Mouse (Mus musculus) testis, adult 2 months (tissue): ENCODE results near the gene Chml. TPM values are rescaled to one million over a fixed set of nuclear protein-coding genes. Genes with fewer than 3 reads are reported as not detected.

Source experiments
- H3K27ac ChIP-seq: fragments of 200-500 bp; 2 replicates; pipeline ENCODE4 v1.5.1; 2012; ENCODE audit warnings: low read depth, low read length; ENCODE audit not compliant: control insufficient read depth, insufficient read depth
- H3K27me3 ChIP-seq: fragments of 200-500 bp; 2 replicates; pipeline ENCODE4 v1.6.1; 2012; ENCODE audit warnings: mild to moderate bottlenecking, low read length, moderate library complexity; ENCODE audit not compliant: control insufficient read depth, insufficient read depth
- H3K36me3 ChIP-seq: fragments of 200-500 bp; 2 replicates; pipeline ENCODE4 v1.6.1; 2012; ENCODE audit warnings: mild to moderate bottlenecking, low read length; ENCODE audit not compliant: control insufficient read depth, insufficient read depth
- H3K4me1 ChIP-seq: fragments of 200-500 bp; 2 replicates; pipeline ENCODE4 v1.6.1; 2012; ENCODE audit warnings: low read length; ENCODE audit not compliant: control insufficient read depth, insufficient read depth
- H3K4me3 ChIP-seq: fragments of 200-500 bp; 2 replicates; pipeline ENCODE4 v1.5.1; 2012; ENCODE audit warnings: low read depth, mild to moderate bottlenecking, low read length, moderate library complexity, mixed read lengths; ENCODE audit not compliant: control insufficient read depth
- CTCF ChIP-seq: fragments of 200-500 bp; IDR thresholded peaks from 2 replicates; pipeline ENCODE4 v1.5.1; 2012; ENCODE audit warnings: low read depth, mild to moderate bottlenecking, inconsistent platforms, low read length, moderate library complexity; ENCODE audit not compliant: control insufficient read depth, insufficient read depth, insufficient replicate concordance
- POLR2A ChIP-seq: fragments of 200-500 bp; IDR thresholded peaks from 2 replicates; pipeline ENCODE4 v1.6.1; 2012; ENCODE audit warnings: low read depth, mild to moderate bottlenecking, inconsistent platforms, low read length, moderate library complexity; ENCODE audit not compliant: control insufficient read depth
- polyA plus RNA-seq: library from polyadenylated mRNA; depleted of rRNA; stranded (reverse); fragments of >200 nt; gene quantifications from 2 replicates; pipeline ENCODE4 v1.2.3, GENCODE M21; 2012

The Chml gene
- polyA plus RNA-seq, 1 experiment: 4.0 TPM

DNA sequence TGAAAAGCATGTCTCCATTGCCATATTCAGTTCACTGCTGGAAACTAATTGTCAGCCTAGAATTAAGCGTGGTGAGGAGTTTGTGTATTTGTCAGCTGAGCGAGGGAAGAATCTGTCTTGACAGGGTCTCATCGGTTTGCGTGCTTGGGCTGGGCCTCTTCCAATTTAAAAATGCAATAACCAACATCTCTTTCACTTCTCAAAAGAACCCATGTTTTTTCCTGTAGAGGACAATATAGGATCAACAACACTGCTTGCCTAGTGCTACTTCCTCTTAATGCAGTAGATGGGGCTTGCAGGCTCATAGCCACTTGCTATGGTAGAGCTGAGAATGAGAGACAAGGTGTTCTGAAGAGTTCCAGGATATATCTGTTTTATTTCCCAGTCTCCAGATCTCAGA lies 32.8 kb downstream of the Chml start:
- no peaks in the 10 kb centered on the region for H3K4me1 ChIP-seq
- no peaks in the 10 kb centered on the region for H3K27me3 ChIP-seq
- no peaks in the 10 kb centered on the region for H3K36me3 ChIP-seq
- no peak overlapping the region for H3K27ac ChIP-seq
- TF ChIP-seq POLR2A: no peak
- TF ChIP-seq CTCF: no peak
- no peak overlapping the region for H3K4me3 ChIP-seq

DNA sequence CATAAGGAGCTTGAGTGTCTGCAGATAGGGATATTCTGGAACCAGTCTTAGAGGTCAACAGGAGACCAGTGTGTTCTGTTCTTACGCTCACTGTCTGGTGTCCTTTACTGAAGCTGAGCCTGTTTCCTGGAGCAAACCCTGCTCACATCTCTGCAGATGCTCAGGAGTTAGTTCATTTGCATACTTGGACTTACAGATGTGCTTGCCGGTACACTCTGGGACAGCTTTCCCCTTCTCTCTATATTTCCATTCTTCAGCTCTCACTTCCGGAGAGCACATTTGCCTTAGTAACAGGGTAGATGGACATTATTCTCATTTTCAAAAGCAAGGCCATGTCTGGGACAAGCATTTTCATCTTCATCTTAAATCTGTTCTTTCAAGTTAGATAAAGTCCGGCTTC lies 44.1 kb downstream of the Chml start:
- no peaks in the 10 kb centered on the region for H3K36me3 ChIP-seq
- H3K4me1 ChIP-seq: no peaks in the 10 kb centered on the region
- H3K4me3 ChIP-seq: no peak overlapping the region
- no peak overlapping the region for H3K27ac ChIP-seq
- H3K27me3 ChIP-seq: no peaks in the 10 kb centered on the region
- no peak for TF ChIP-seq CTCF
- no peak for TF ChIP-seq POLR2A

DNA sequence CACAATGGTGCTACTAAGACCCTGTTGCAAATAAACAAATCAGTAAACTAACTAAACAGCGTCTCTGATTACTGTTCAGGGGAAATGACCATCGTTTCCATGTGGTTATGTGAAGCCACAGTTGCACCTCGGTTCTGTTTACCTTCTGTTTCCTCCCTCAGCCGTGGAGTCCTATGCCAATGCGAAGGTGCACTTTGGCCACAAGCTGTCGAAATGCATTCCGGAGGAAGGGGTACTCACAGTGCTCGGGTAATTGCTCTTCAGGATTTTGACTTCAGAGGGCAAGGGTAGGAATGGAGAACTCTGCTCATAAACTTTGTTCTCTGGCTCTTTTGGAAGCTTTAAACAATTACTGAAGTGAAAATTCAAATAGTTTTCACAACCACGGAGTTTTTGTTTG lies 45.7 kb downstream of the Chml start:
- Histone ChIP-seq H3K36me3 (no peaks in the 10 kb centered on the region), H3K4me3 (no peak overlapping the region), H3K4me1 (no peaks in the 10 kb centered on the region), H3K27ac (no peak overlapping the region), H3K27me3 (no peaks in the 10 kb centered on the region)
- no peak for TF ChIP-seq POLR2A
- TF ChIP-seq CTCF: no peak

DNA sequence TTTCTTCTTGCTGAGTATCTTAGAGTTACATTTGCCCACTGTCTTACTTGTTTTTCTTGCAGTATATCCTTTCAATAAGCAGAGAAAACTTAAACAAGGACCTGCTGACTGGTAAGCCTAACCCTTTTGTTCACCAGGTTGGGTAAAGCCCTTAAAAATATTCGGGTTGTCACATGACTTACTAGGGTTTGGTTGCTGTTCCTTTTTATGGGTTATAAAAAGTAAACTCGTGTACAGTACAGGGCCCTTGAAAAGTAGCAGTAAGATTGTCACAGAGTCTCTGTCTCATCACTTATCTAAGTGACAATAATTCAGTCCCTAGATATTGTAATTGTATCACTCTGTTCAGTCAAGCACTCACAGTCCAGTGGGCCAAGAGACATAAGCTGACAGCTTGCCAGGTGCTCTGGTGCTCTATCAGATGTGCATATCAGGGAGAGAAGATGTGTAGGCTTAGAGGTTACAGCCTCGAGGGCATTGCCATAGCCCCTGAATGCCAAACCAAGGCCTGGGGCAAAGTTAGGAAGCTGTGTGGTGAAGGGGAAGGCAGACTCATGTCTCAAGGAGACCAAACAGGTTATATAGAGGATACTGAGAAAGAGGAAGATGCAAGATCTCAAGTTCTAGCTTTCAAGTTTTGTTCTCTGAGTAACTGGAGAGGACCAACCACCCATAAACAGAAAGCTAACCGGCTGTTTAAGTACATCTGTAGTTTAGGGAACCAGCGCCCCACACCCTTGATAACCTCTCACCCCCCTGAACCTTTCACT lies 49.0 kb downstream of the Chml start:
- no peak overlapping the region for H3K27ac ChIP-seq
- TF ChIP-seq POLR2A (no peak), CTCF (no peak)
- H3K36me3 ChIP-seq: no peaks in the 10 kb centered on the region
- H3K27me3 ChIP-seq: no peaks in the 10 kb centered on the region
- H3K4me1 ChIP-seq: no peaks in the 10 kb centered on the region
- no peak overlapping the region for H3K4me3 ChIP-seq

DNA sequence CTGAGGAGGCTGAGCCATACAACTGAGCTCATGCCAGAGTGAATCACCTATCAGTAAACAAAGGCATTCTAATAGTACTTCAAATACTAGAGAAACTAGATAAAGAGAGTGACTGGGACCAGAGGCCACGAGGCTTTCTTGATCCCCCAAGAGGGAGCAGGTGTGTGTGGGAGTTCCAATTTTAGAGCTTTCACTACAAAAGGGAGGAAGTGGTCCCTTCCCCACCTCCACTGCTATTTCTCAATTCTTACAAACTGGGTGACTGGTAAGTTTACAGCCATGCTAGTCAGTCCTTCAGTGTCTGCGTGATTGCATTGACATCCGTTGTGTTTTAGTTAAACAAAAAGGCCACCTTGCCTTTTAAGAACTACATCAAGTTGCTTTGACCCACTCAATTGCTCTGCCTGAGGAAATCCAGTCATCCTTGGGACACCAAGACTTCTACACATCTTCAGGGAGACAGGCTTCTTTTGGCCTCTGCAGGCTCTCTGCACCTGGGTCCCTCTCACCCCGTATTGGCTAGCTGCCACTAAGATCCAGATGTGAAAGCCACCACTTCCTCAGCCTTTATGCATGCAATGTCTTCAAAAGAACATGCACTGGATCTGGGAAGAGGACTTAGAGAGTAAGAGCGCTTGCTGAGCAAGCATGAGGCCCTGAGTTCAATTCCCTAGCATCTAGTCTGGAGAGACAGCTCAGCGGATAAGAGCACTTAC lies 52.1 kb downstream of the Chml start:
- H3K36me3 ChIP-seq: no peaks in the 10 kb centered on the region
- TF ChIP-seq CTCF (no peak), POLR2A (no peak)
- no peak overlapping the region for H3K27ac ChIP-seq
- H3K4me1 ChIP-seq: no peaks in the 10 kb centered on the region
- no peaks in the 10 kb centered on the region for H3K27me3 ChIP-seq
- no peak overlapping the region for H3K4me3 ChIP-seq

DNA sequence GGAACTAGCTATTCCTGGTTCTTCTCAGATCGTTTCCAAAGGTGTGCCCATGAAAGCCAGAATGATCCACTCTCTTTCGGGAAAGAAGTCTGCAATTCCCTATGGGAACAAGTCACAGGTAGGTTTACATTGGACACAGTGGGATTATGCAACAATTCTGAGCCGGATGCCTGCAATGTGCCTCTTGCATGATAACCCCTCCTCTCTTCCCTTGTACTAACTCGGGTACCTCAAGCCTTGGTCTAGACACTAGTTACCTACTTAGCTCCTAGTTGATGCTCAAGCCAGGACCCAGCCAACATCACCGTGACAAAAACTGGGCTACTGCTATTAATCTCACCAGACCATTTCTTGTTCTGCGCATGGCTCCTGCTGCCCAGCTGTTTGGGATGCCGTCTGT lies 53.6 kb downstream of the Chml start:
- TF ChIP-seq POLR2A (no peak), CTCF (no peak)
- no peak overlapping the region for H3K27ac ChIP-seq
- no peaks in the 10 kb centered on the region for H3K4me1 ChIP-seq
- no peaks in the 10 kb centered on the region for H3K27me3 ChIP-seq
- H3K4me3 ChIP-seq: no peak overlapping the region
- H3K36me3 ChIP-seq: no peaks in the 10 kb centered on the region

DNA sequence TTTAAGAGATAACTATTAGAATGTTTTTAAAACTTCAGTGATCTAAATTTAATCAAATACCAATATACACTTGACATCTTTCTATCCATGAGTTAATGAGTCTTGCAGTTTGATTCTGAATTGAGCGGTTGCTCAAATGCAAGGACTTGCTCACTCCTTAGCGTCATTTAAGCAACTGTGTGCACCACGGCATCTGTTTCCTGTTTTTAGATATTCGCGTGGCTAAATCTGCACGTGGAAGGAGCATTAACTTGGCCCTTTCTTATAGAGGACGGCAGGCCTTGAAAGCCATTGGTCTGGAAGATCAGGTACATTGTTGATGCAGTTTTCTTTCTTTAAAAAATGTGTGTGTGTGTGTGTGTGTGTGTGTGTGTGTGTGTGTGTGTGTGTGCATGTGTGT lies 55.0 kb downstream of the Chml start:
- H3K4me1 ChIP-seq: no peaks in the 10 kb centered on the region
- no peak overlapping the region for H3K4me3 ChIP-seq
- H3K27ac ChIP-seq: no peak overlapping the region
- TF ChIP-seq CTCF (no peak), POLR2A (no peak)
- H3K36me3 ChIP-seq: no peaks in the 10 kb centered on the region
- no peaks in the 10 kb centered on the region for H3K27me3 ChIP-seq
